Comparison of ENCODE assay signal across 16 mouse cellular contexts in the genomic region with DNA sequence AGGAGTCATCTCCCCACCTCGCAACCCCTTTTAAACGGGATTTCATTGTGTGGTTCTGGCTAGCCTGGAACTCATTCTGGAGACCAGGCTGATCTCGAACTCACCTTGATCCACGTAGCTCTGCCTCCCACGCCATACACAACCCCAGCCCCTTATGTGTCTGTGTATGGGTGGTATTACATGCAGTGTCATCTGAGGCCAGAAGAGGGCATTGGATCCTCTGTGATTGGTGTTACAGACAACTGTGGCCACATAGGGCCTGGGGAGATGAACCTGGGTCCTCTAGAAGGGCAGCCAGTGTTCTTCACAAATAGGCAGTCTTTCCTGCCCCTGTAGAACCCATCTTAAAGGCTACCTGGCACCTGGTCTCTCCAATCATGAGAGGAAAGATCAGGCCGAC. TPM values are rescaled to one million over a fixed set of nuclear protein-coding genes. Genes with fewer than 3 reads are reported as not detected.
DNase-seq lines count a peak whose midpoint lies in the region; ATAC-seq and TF ChIP-seq lines count a peak whose summit lies in the region.
"Had no signal": no experiment of that assay in that cellular context is flagged by ENCODE, and none has a peak within 500 bp of the region (broad histone marks: within the 10 kb centered on the region; RNA-seq: fewer than 3 reads in every experiment).

No protein-coding gene starts in this region.

- ATAC-seq in heart, postnatal 0 days (ENCODE audit: insufficient read depth, low read depth), result no peak
- ATAC-seq in heart, embryonic 11.5 days (replicated peaks; ENCODE audit: insufficient number of reproducible peaks, low FRiP score, low TSS enrichment), result no peak
- ATAC-seq in midbrain, embryonic 11.5 days (ENCODE audit: low FRiP score), result no peak
- no peak for ATAC-seq in midbrain, embryonic 16.5 days
- ATAC-seq in megakaryocyte progenitor cell, adult 5-6 weeks (replicated peaks; ENCODE audit: poor library complexity), result peak; percentile 49; the same call in 1 of the 2 replicates
- no peak for ATAC-seq in kidney, embryonic 15.5 days (replicated peaks; ENCODE audit: low FRiP score)

- no peak overlapping the region for H3K4me2 ChIP-seq in heart, postnatal 0 days (ENCODE audit: low read depth, low read length)
- H3K4me2 ChIP-seq in heart, embryonic 11.5 days, result no peak overlapping the region
- H3K4me2 ChIP-seq in midbrain, embryonic 11.5 days, result no peak overlapping the region
- no peak overlapping the region for H3K4me2 ChIP-seq in midbrain, embryonic 16.5 days (ENCODE audit: low read length)
- no peak overlapping the region for H3K4me2 ChIP-seq in kidney, embryonic 15.5 days

- WGBS in heart, postnatal 0 days, result 84% methylated on average over 6 of the region's 6 CpGs
- WGBS in heart, embryonic 11.5 days (ENCODE audit: insufficient replicate concordance), result 72% methylated on average over 6 of the region's 6 CpGs
- 77% methylated on average over 6 of the region's 6 CpGs for WGBS in midbrain, embryonic 11.5 days
- WGBS in midbrain, embryonic 16.5 days, result 89% methylated on average over 6 of the region's 6 CpGs
- 93% methylated on average over 6 of the region's 6 CpGs for WGBS in kidney, embryonic 15.5 days

- H3K4me3 ChIP-seq in heart, postnatal 0 days (ENCODE audit: low read depth, low read length), result no peak overlapping the region
- no peak overlapping the region for H3K4me3 ChIP-seq in heart, embryonic 11.5 days (ENCODE audit: low read depth, low read length)
- H3K4me3 ChIP-seq in midbrain, embryonic 11.5 days (ENCODE audit: low read depth, low read length), result no peak overlapping the region
- no peak overlapping the region for H3K4me3 ChIP-seq in midbrain, embryonic 16.5 days (ENCODE audit: low read depth, low read length)
- H3K4me3 ChIP-seq in ES-E14 (ENCODE audit: insufficient read depth in 1 of 2, low read depth in 1 of 2, low read length in 2 of 2, poor library complexity in 1 of 2, severe bottlenecking in 1 of 2), result peak overlapping the region; percentile 31 to 34; a peak in 2 of 4 replicates
- no peak overlapping the region for H3K4me3 ChIP-seq in kidney, embryonic 15.5 days (replicated peaks)

- peak; percentile 45 for TF ChIP-seq CTCF in heart, postnatal 0 days (IDR thresholded peaks at IDR 0.05; ENCODE audit: low read depth)

- in situ Hi-C loops in ES-E14 (cut with MboI; ENCODE audit: low sequenced_read_pairs in 2 of 2, unreplicated experiment in 2 of 2), result no loop called here

- H3K27me3 ChIP-seq in heart, postnatal 0 days (ENCODE audit: control insufficient read depth, insufficient read depth, low read length), result peaks cover 6% of the 10 kb centered on the region; the same call in 1 of the 2 replicates
- peaks cover 16% of the 10 kb centered on the region for H3K27me3 ChIP-seq in heart, embryonic 11.5 days (ENCODE audit: control insufficient read depth, insufficient read depth, low read length)
- peaks cover 5% of the 10 kb centered on the region; the same call in 1 of the 2 replicates for H3K27me3 ChIP-seq in midbrain, embryonic 11.5 days (ENCODE audit: control insufficient read depth, insufficient read depth, low read length)
- H3K27me3 ChIP-seq in midbrain, embryonic 16.5 days (ENCODE audit: control insufficient read depth, insufficient read depth, low read depth, low read length), result no peaks in the 10 kb centered on the region
- peaks cover 7% of the 10 kb centered on the region; the same call in 1 of the 2 replicates for H3K27me3 ChIP-seq in kidney, embryonic 15.5 days

- no peak for TF ChIP-seq EP300 in heart, postnatal 0 days (IDR thresholded peaks at IDR 0.05; ENCODE audit: low read depth)

- no peak overlapping the region for H3K27ac ChIP-seq in heart, postnatal 0 days (ENCODE audit: low read depth)
- H3K27ac ChIP-seq in heart, embryonic 11.5 days (ENCODE audit: low read depth, low read length), result no peak overlapping the region
- H3K27ac ChIP-seq in midbrain, embryonic 11.5 days (ENCODE audit: low read depth, low read length), result no peak overlapping the region
- H3K27ac ChIP-seq in midbrain, embryonic 16.5 days (ENCODE audit: low read length), result no peak overlapping the region
- H3K27ac ChIP-seq in ES-E14 (ENCODE audit: insufficient read depth, low read depth, low read length, poor library complexity, severe bottlenecking), result no peak overlapping the region
- no peak overlapping the region for H3K27ac ChIP-seq in kidney, embryonic 15.5 days
- H3K27ac ChIP-seq: hindbrain, embryonic 14.5 days had no signal

- no peak overlapping the region for H3K9ac ChIP-seq in heart, postnatal 0 days (replicated peaks; ENCODE audit: low read depth, low read length)
- no peak overlapping the region for H3K9ac ChIP-seq in heart, embryonic 11.5 days (ENCODE audit: low read depth, low read length)
- no peak overlapping the region for H3K9ac ChIP-seq in midbrain, embryonic 11.5 days (ENCODE audit: low read length)
- no peak overlapping the region for H3K9ac ChIP-seq in midbrain, embryonic 16.5 days (ENCODE audit: low read depth, low read length)
- peak overlapping the region; percentile 20; the same call in 1 of the 2 replicates for H3K9ac ChIP-seq in ES-E14 (ENCODE audit: insufficient read depth, low read depth, low read length, poor library complexity, severe bottlenecking)
- no peak overlapping the region for H3K9ac ChIP-seq in kidney, embryonic 15.5 days
- H3K9ac ChIP-seq: hindbrain, embryonic 14.5 days had no signal

- DNase-seq in heart, postnatal 0 days (ENCODE audit: low spot score), result no peak
- peak; percentile 49 for DNase-seq in midbrain, embryonic 11.5 days (ENCODE audit: low spot score, missing footprints)
- peak; percentile 44 for DNase-seq in ES-E14 (ENCODE audit: low read depth, low spot score)
- DNase-seq in urinary bladder, postnatal 4 days (ENCODE audit: low spot score in 2 of 2), result no peak
- DNase-seq: adrenal gland, postnatal 10 days; lung, postnatal 10 days; thymus, adult 18-20 months had no signal

- H3K4me1 ChIP-seq in heart, postnatal 0 days (ENCODE audit: control insufficient read depth, insufficient read depth), result no peaks in the 10 kb centered on the region
- H3K4me1 ChIP-seq in heart, embryonic 11.5 days (ENCODE audit: control insufficient read depth, insufficient read depth, low read length), result 0 out of 2 replicates have a peak, but pooled peaks cover 3% of the 10 kb centered on the region
- no peaks in the 10 kb centered on the region for H3K4me1 ChIP-seq in midbrain, embryonic 11.5 days (ENCODE audit: control insufficient read depth, insufficient read depth, low read length)
- no peaks in the 10 kb centered on the region for H3K4me1 ChIP-seq in midbrain, embryonic 16.5 days (ENCODE audit: control insufficient read depth, insufficient read depth, low read length)
- H3K4me1 ChIP-seq in ES-E14 (ENCODE audit: control insufficient read depth in 2 of 2, insufficient read depth in 2 of 2, low read length in 2 of 2, poor library complexity in 1 of 2), result peaks cover 0 to 6% of the 10 kb centered on the region in 2 experiments; a peak in 1 of 4 replicates
- H3K4me1 ChIP-seq in kidney, embryonic 15.5 days, result peaks cover 5% of the 10 kb centered on the region; the same call in 1 of the 2 replicates

- no peaks in the 10 kb centered on the region for H3K36me3 ChIP-seq in heart, postnatal 0 days (replicated peaks; ENCODE audit: control insufficient read depth, insufficient read depth, low read length)
- H3K36me3 ChIP-seq in heart, embryonic 11.5 days (ENCODE audit: control insufficient read depth, insufficient read depth, low read length), result no peaks in the 10 kb centered on the region; the same call in 1 of the 2 replicates
- H3K36me3 ChIP-seq in midbrain, embryonic 11.5 days (ENCODE audit: control insufficient read depth, insufficient read depth, low read length), result peaks cover 10% of the 10 kb centered on the region
- peaks cover 32% of the 10 kb centered on the region for H3K36me3 ChIP-seq in midbrain, embryonic 16.5 days (ENCODE audit: control insufficient read depth, insufficient read depth, low read length)
- H3K36me3 ChIP-seq in ES-E14 (ENCODE audit: control insufficient read depth, insufficient read depth, low read length, poor library complexity, severe bottlenecking), result no peaks in the 10 kb centered on the region; the same call in 1 of the 2 replicates
- peaks cover 6% of the 10 kb centered on the region for H3K36me3 ChIP-seq in kidney, embryonic 15.5 days

- H3K9me3 ChIP-seq in heart, postnatal 0 days (replicated peaks; ENCODE audit: control insufficient read depth, low read length), result no peaks in the 10 kb centered on the region
- no peaks in the 10 kb centered on the region for H3K9me3 ChIP-seq in heart, embryonic 11.5 days (replicated peaks; ENCODE audit: control insufficient read depth, low read length)
- no peaks in the 10 kb centered on the region; the same call in 1 of the 2 replicates for H3K9me3 ChIP-seq in midbrain, embryonic 11.5 days (ENCODE audit: control insufficient read depth, low read length)
- H3K9me3 ChIP-seq in midbrain, embryonic 16.5 days (replicated peaks; ENCODE audit: control insufficient read depth, low read length, poor library complexity, severe bottlenecking), result no peaks in the 10 kb centered on the region; the same call in 1 of the 2 replicates
- no peaks in the 10 kb centered on the region for H3K9me3 ChIP-seq in ES-E14 (ENCODE audit: control insufficient read depth, insufficient read depth, low read depth, low read length)
- no peaks in the 10 kb centered on the region for H3K9me3 ChIP-seq in kidney, embryonic 15.5 days (replicated peaks)

RNA-seq across cellular contexts. Expression of a gene that starts 8.1 kb away (rescaled TPM):
- total RNA-seq in heart, postnatal 0 days (2014; rRNA removed; ENCODE audit: low replicate concordance), result 4.0 and 13.3 TPM in 2 replicates
- polyA plus RNA-seq in heart, postnatal 0 days (2015; fragmentation: Nextera tagmentation; extraction: Ambion mirVana), result 5.1 and 6.8 TPM in 2 replicates
- polyA plus RNA-seq in heart, embryonic 11.5 days (2014; fragmentation: Nextera tagmentation; extraction: Ambion mirVana), result 3.8 and 4.8 TPM in 2 replicates
- 15.6 TPM in 2 replicates for polyA plus RNA-seq in midbrain, embryonic 11.5 days (2014; fragmentation: Nextera tagmentation; extraction: Ambion mirVana)
- 41.6 and 49.4 TPM in 2 replicates for polyA plus RNA-seq in midbrain, embryonic 16.5 days (2015; fragmentation: Nextera tagmentation; extraction: Ambion mirVana)
- 2.1 and 3.2 TPM in 2 replicates for total RNA-seq in ES-E14 (2012; rRNA removed)
- not detected in 2 replicates for total RNA-seq in megakaryocyte progenitor cell, adult 5-6 weeks (2015)
- not detected in 2 replicates for total RNA-seq in megakaryocyte progenitor cell, adult 5-6 weeks (2017)
- polyA plus RNA-seq in kidney, embryonic 15.5 days (2015; fragmentation: Nextera tagmentation; extraction: Ambion mirVana), result 3.8 and 3.9 TPM in 2 replicates

RNA-seq across cellular contexts. Expression of a gene that starts 11.0 kb away (rescaled TPM):
- total RNA-seq in heart, postnatal 0 days (2014; rRNA removed; ENCODE audit: low replicate concordance), result 132 and 175 TPM in 2 replicates
- 158 and 159 TPM in 2 replicates for polyA plus RNA-seq in heart, postnatal 0 days (2015; fragmentation: Nextera tagmentation; extraction: Ambion mirVana)
- 224 and 239 TPM in 2 replicates for polyA plus RNA-seq in heart, embryonic 11.5 days (2014; fragmentation: Nextera tagmentation; extraction: Ambion mirVana)
- polyA plus RNA-seq in midbrain, embryonic 11.5 days (2014; fragmentation: Nextera tagmentation; extraction: Ambion mirVana), result 377 and 399 TPM in 2 replicates
- 326 and 331 TPM in 2 replicates for polyA plus RNA-seq in midbrain, embryonic 16.5 days (2015; fragmentation: Nextera tagmentation; extraction: Ambion mirVana)
- 165 and 175 TPM in 2 replicates for total RNA-seq in ES-E14 (2012; rRNA removed)
- total RNA-seq in megakaryocyte progenitor cell, adult 5-6 weeks (2015), result 119 and 147 TPM in 2 replicates
- 239 and 261 TPM in 2 replicates for total RNA-seq in megakaryocyte progenitor cell, adult 5-6 weeks (2017)
- polyA plus RNA-seq in kidney, embryonic 15.5 days (2015; fragmentation: Nextera tagmentation; extraction: Ambion mirVana), result 351 and 362 TPM in 2 replicates

RNA-seq across cellular contexts. Expression of a gene that starts 29.3 kb away (rescaled TPM):
- total RNA-seq in heart, postnatal 0 days (2014; rRNA removed; ENCODE audit: low replicate concordance), result not detected in 2 replicates
- not detected in 2 replicates for polyA plus RNA-seq in heart, postnatal 0 days (2015; fragmentation: Nextera tagmentation; extraction: Ambion mirVana)
- not detected in 2 replicates for polyA plus RNA-seq in heart, embryonic 11.5 days (2014; fragmentation: Nextera tagmentation; extraction: Ambion mirVana)
- polyA plus RNA-seq in midbrain, embryonic 11.5 days (2014; fragmentation: Nextera tagmentation; extraction: Ambion mirVana), result not detected in 2 replicates
- not detected in 2 replicates for polyA plus RNA-seq in midbrain, embryonic 16.5 days (2015; fragmentation: Nextera tagmentation; extraction: Ambion mirVana)
- not detected in 2 replicates for total RNA-seq in ES-E14 (2012; rRNA removed)
- total RNA-seq in megakaryocyte progenitor cell, adult 5-6 weeks (2015), result not detected in 2 replicates
- not detected in 2 replicates for total RNA-seq in megakaryocyte progenitor cell, adult 5-6 weeks (2017)
- polyA plus RNA-seq in kidney, embryonic 15.5 days (2015; fragmentation: Nextera tagmentation; extraction: Ambion mirVana), result not detected in 2 replicates
- total RNA-seq: adrenal gland, postnatal 10 days; heart, adult 8-10 months; layer of hippocampus, adult 18-20 months had no signal
- polyA plus RNA-seq: embryonic facial prominence, embryonic 14.5 days; hindbrain, embryonic 14.5 days; limb, embryonic 11.5 days had no signal

RNA-seq across cellular contexts. Expression of a gene that starts 33.4 kb away (rescaled TPM):
- 11.3 and 45.7 TPM in 2 replicates for total RNA-seq in heart, postnatal 0 days (2014; rRNA removed; ENCODE audit: low replicate concordance)
- polyA plus RNA-seq in heart, postnatal 0 days (2015; fragmentation: Nextera tagmentation; extraction: Ambion mirVana), result 7.2 and 7.4 TPM in 2 replicates
- 21.4 and 22.8 TPM in 2 replicates for polyA plus RNA-seq in heart, embryonic 11.5 days (2014; fragmentation: Nextera tagmentation; extraction: Ambion mirVana)
- polyA plus RNA-seq in midbrain, embryonic 11.5 days (2014; fragmentation: Nextera tagmentation; extraction: Ambion mirVana), result 24.8 and 26.1 TPM in 2 replicates
- polyA plus RNA-seq in midbrain, embryonic 16.5 days (2015; fragmentation: Nextera tagmentation; extraction: Ambion mirVana), result 50.7 and 52.2 TPM in 2 replicates
- 5.4 and 7.2 TPM in 2 replicates for total RNA-seq in ES-E14 (2012; rRNA removed)
- total RNA-seq in megakaryocyte progenitor cell, adult 5-6 weeks (2015), result 14.8 and 16.2 TPM in 2 replicates
- 5.1 and 7.1 TPM in 2 replicates for total RNA-seq in megakaryocyte progenitor cell, adult 5-6 weeks (2017)
- 23.2 and 25.0 TPM in 2 replicates for polyA plus RNA-seq in kidney, embryonic 15.5 days (2015; fragmentation: Nextera tagmentation; extraction: Ambion mirVana)

RNA-seq across cellular contexts. Expression of a gene that starts 43.1 kb away (rescaled TPM):
- 0.89 and 0.99 TPM in 2 replicates for total RNA-seq in heart, postnatal 0 days (2014; rRNA removed; ENCODE audit: low replicate concordance)
- polyA plus RNA-seq in heart, postnatal 0 days (2015; fragmentation: Nextera tagmentation; extraction: Ambion mirVana), result 2.3 and 3.0 TPM in 2 replicates
- polyA plus RNA-seq in heart, embryonic 11.5 days (2014; fragmentation: Nextera tagmentation; extraction: Ambion mirVana), result 0.60 and 0.84 TPM in 2 replicates
- 1.0 and 2.1 TPM in 2 replicates for polyA plus RNA-seq in midbrain, embryonic 11.5 days (2014; fragmentation: Nextera tagmentation; extraction: Ambion mirVana)
- 7.5 and 11.1 TPM in 2 replicates for polyA plus RNA-seq in midbrain, embryonic 16.5 days (2015; fragmentation: Nextera tagmentation; extraction: Ambion mirVana)
- total RNA-seq in ES-E14 (2012; rRNA removed), result 1.1 and 2.1 TPM in 2 replicates
- not detected in 2 replicates for total RNA-seq in megakaryocyte progenitor cell, adult 5-6 weeks (2015)
- not detected in 2 replicates for total RNA-seq in megakaryocyte progenitor cell, adult 5-6 weeks (2017)
- 0.45 and 1.2 TPM in 2 replicates for polyA plus RNA-seq in kidney, embryonic 15.5 days (2015; fragmentation: Nextera tagmentation; extraction: Ambion mirVana)

Comparison
In these comparisons a context has a peak if more than half of its experiments do, and no peak if none do; other contexts are left out.
1. DNase-seq: peak in midbrain, embryonic 11.5 days (single experiment) and ES-E14 (single experiment); none in heart, postnatal 0 days (single experiment) and urinary bladder, postnatal 4 days (0 of 2).
2. H3K4me3 ChIP-seq: peak in ES-E14 (2 of 2); none in heart, postnatal 0 days (single experiment), heart, embryonic 11.5 days (single experiment), midbrain, embryonic 11.5 days (single experiment), midbrain, embryonic 16.5 days (single experiment) and kidney, embryonic 15.5 days (single experiment).